Mouse (Mus musculus) NIH3T3 (cell line): ENCODE measurements at regions not wholly inside any gene's neighbourhood (a gene's known extent, or its start where the extent isn't known, plus 50 kb on each side); places are given as distances from the start of the nearest gene placed in this dataset.
A peak's percentile ranks its signal among the peaks of the same experiment; 100 is the strongest.

Experiments
- DNase-seq: peaks from one replicate; pipeline ENCODE4 v3.0.0-alpha.2; 2012; ENCODE audit warnings: low read depth

DNA sequence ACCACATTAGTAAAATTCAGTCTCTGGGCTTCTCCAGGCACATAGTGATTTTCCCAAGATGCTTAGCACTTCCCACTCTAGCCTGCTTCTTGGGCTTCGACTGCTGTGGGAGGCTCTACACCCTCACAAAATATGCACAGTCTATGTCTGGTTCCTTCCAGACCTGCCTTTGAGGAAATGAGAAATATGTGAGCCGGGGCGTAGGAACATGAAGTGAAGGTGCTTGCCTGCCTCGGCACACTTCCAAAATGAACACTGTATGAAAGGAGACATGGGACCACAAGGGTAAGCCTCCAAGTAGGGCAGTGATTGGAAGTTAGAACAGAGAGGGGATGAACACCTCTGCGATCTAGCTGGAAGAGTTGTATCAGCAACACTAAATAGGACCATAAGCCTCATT is 54.5 kb downstream of the Gm10260 start:
- DNase-seq, result no peak

DNA sequence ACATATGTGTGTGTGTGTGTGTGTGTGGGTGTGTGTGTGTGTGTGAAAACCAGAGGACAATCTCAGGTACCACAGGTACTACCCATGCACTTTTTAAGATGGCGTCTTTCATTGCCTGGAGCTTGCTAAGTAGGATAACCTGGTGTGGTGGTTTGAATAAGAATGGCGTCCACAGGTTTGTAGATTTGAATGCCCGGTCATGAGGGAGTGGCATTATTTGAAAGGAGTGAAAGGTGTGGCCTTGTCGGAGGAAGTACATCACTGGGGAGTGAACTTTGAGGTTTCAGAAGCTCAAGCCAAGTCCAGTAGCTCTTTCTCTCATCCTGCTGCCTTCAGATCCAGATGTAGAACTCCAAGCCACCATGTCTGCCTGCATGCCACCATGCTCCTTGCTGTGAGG is 55.9 kb downstream of the Gm10260 start:
- DNase-seq, result no peak

DNA sequence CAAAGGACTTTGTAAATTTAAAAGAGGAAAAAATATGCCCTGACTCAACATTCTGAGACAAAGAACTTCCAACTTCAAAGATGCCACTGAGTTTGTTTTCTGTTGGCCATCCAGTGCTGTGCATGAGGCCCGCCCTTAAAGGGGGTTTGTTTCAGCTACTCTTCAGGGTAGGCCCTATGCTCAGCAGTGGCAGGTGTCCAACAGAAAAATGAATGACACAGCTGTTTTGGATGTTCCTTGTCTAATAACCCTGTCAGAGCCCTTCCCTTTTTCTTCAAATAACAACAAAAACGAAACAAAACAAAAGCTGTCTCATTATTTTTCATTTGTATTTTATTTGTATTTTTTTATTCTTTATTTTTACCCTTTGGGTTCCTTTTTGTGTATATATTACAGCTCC is 61.5 kb downstream of the Gm10260 start:
- peak; percentile 5 for DNase-seq

DNA sequence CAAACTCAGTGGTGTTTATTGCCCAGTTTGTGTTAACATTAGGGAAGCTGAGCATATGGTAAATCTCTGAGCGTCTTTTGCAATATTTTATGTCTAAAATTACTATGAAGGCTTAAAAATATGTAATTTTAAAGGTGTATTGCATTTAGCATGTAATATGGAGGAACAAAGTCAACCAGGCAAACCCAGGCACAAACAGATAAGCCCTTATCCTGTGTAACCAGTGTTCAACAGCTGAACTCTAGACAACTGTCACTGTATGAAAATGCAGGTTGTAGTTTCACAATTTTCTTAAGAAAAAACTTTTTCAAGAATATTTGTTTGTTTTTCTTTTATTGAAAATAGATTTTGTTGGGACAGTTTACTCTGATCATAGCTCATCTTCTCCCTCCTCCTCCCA is 62.1 kb downstream of the Gm10260 start:
- no peak for DNase-seq

DNA sequence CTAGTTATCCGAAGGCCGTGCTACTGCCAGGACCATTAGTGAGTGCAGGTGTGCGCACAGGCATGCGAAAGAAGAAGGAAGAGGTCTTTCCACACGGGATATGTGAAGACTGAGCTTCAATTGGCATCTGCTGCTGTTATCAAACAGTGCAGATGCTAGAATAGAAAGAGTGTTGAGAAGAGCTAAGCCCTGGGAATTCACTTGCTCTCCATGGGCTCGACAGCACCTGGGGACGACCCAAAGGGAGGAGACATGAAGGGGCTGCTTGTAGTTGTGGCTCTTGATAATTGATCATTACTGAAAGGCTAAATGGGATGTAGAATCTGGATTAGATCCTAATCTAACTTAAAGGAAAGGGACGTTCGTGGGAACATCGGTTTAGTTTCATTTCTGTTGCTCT is 63.2 kb downstream of the Gm10260 start:
- DNase-seq, result no peak

DNA sequence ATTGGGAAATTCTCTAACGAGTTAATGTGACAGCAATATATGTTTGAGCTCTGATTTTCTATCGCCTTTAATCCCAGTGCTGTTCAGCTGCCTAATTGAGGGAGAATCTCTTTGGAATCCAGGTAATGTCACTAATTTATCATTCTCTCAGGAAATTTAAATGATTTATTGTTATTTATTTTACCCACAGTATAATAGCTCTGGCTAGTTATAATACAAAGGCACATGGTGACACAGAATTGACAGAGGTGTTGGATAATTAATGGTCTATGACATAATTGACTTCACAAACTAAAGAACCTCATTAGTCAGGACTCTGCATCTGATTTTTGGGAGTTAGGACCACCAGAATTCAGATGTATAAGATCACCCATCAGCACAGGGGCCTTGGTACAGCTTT is 65.4 kb downstream of the Gm10260 start:
- no peak for DNase-seq

DNA sequence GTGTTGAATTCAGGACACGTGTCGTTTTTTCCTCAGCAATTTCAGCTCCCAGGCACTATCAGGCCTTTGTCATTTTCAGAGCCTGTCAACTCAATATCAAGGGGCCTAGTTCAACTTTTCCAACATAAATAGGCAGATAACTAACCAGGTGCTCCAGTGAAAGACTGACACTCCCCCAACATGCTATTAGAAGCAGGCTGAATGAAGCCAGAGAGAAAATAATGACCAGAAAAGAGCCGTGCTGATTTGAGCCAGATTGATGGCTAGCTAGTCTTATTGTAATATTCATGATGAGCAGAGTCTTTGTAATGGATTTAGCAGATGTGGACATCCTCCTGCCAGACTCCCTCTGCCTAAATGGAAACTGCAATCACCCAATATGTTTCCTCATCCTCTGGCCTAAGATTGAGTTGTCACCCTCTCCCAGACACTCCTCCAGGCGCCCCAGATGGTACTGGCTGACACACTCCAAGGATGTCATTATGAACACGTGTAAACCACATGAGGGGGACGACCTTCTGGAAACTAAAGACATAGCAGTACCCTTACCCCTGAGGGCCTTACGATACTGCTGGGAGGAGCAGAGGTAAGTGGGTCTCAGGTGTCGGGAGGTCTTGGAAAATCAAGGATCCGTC is 66.0 kb downstream of the Gm10260 start:
- no peak for DNase-seq

DNA sequence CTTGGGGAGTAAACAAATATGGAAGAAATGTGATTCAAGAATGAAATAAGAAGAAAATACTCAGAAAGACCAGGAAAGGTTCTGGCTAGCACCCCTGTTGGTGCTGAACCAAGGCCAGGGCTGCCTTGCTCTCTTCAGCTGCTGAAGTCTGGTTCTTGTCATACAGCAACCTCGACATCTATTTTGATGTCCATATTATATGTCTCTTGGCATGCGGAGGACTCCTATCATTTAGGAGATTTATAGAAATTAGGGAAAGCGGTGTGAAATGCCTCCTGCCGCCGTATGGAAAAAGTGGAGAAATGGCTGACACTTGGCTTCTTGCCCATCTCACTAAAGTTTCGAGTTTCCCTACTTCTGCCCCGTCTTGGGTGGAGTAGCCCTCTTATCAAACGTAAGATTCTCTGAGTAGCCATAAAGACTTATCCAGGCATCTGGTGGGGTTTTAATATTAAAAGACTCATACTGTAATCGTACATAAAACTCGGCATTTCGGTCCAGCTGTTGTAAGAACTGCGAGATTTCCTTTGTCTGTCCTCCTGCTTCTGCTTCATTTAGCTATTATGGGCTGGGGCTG is 72.0 kb downstream of the Gm10260 start:
- no peak for DNase-seq

DNA sequence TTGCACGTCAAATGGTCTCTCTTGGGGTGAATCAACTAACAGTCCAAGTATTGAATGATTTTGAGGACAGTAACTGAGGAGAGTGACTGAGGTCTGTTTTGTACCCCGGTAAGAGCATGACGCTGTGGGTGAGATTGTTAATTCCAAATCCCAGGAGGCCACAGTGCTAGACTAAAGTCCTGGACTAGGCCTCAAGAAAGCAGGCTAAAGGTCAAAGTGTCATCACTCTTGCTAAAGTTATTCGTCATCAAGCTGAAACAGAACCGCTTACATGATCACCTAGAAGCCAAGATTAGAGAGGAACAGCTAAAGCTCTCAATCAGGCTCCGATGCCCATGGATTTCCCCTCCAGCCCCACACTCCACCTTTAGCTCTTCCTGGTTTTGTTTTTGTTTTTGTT is 76.6 kb downstream of the Gm10260 start:
- no peak for DNase-seq

DNA sequence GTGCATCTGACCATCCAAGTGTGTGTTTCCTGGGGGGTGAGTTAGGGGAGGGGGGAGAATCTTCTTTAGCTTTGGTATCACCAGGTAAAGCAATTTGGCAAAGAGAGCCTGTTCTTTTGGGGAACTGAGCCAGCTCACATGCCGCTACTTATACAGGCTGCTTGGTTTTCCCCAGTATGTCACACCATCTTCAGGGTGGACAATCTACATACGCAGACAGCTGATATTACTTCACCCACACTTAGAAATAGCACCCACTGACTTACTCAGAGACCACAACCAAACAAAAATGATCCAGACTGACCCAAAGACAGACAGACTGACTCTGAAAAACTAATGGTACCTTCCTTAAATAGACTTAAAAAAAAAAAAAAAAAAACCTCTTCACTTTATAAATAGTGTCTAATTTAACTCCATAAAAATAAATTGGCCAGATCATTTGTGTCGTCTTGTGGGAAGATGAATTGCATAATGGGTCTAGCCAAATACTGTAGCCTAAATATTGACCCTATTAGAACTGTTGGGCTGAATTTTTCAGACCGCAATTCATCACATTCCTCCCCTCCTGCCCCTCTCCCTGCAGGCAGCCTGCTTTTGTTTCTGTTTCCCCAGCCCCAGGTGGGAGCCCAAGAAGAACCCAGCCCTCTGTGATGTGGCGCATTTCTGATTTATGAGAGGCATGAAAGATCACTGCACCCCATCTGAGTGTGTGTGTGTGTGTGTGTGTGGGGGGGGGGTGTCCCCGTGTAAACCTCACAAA is 79.0 kb downstream of the Gm10260 start:
- peak; percentile 57 for DNase-seq

DNA sequence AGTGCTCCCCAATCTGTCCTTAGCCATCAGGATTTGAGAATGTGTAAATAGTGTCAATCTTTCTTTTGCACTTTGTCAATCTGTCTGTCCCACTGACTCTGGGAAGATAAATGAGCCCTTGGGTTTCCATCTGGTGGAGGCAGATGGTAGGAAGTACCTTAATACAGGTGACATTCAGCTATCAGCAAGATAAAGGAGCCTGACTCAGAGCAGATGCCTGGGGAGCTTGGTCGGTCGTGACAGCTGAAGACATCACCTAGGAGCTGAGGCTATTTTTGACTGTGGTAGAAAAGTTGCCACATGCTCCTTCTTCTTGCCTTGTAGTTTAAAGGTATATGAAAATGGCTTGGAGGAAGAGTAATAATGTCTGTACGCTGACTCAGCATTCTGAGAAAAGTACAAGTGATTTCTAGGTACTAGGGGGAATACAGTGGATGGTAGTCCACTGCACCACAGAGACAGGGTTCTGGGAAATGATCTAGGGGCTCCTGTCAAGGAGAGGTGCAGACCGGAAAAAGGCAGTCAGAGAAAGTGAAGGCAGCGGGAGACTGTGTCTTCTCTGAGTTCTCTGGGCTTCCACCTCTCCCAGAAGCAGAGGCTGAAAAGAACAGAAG is 80.0 kb downstream of the Gm10260 start:
- DNase-seq, result no peak

DNA sequence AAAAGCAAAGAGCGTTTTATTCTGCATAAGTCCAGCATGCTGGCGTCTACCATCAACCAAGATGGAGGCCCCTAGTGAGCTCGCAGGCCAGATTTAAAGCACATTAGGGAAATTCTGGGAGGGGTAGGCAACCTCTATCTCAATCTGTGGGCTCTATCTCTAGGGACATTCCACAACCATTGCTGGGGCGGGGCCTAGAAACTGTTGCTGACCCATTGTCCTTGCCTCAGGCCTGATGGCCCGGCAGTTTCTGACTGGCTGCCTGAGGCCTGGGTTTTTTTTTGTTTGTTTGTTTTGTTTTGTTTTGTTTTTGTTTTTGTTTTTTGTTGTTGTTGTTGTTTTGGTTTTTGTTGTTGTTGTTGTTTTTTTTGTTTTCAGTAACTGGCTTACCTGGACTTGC is 81.4 kb downstream of the Gm10260 start:
- DNase-seq, result peak; percentile 23

DNA sequence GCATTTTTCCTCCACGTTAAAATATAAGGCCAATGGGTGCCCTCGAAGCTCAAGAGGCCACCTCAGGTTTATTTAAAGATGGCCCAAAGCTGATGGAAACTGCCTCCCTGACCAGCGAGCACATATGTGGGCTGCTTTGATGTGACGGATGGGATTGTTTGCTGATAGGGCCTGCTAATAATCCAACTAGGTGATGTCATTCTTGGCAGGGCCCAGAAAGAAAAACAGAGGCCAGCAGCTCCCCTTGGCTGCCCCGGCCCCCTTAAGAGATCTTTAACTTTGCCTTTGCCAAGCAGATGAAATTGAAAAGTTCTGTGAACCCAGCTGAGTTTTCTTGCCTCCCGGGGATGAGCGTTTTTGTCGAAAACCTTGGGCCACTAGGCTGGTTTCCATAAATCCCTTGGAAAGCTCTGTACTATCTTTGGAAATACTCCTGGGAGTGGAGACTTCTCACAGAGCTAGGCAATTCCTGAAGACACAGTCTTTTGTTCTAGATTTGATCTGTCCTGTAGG is 83.8 kb downstream of the Gm10260 start:
- DNase-seq, result peak; percentile 44

DNA sequence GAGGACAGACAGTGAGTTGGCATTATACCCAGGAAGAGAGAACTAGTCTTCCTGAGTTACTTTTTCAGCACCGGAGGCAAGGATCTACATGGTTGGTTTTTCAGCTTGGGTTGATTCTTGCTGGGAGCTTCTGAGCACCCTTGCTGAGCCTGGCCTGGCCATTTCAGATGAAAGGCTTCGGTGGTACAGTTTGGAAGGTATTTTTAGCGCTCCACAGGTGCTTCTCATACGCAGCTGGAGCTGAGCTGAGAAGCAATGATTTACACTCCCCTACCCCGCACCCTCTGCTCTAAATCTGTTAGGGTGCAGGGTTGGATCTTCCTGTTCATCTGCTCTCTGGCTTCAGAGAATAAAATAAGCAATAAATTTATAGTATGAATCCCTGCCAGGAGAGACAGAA is 87.3 kb downstream of the Gm10260 start:
- DNase-seq, result no peak

DNA sequence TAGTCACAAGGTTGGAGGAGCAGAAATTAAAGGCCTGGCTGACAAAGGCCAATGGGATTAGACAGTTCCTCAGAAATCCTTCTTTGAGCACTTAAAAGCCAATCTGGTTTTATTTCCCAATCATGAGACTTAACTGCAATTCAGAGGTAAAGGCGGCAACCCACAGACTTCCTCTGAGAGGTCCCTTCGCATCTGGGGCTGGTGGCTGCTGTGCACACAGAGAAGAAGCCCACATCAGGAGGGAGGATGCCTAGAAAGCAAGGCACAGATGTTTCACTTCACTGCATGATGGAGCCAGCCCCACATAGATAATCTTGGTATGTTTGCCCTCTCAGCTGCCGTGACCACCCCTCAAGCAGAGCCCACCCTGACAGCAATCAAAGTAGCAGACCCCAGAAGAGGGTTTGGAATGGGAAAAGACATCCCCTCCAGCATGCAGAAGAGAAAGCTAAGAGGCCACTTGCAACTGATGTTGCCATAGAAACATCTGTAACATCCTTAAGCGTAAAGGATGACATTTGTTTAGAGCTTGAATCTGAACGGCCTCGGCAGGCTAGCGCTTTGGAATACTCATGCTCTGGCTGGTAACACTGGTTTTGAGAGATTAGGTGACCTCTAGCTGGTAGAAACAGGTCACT is 88.3 kb downstream of the Gm10260 start:
- DNase-seq, result no peak

DNA sequence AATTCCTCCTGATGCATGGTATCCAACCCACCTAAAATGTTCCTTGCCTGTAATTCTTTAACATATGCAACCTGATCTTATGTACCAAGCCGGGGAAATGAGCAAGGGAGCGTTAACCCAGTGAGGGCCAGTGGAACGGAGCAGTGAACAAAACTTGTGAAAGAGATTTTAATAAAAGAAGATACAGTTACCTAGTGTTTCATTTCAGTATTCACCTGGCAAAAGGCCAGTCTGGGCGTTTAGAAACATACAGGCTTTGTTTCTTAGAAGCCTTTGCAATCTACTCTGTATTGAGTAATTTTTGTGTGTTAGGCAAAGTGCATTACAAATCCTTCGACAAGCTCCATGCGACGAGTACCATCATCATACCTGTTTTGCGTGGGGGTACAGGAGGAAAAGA is 91.1 kb downstream of the Gm10260 start:
- peak; percentile 63 for DNase-seq

DNA sequence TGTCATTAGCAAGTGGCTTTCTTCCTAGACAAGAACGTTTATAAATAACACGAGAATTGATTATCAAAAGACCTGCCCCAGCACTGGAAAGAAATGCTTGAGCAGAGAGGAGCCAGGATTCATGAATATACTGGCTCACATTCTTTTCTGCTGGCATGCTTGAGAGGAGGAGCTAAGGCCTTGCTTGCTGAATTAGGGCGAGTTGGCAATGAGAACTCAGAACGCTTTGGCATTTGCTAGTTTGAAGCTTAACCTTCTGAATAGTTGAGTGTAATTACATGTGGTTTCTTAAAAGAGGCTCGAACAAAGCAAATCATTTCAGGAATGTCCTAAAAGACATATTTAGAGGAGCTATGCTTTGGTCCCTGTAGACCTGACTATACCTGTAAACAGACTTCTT is 91.5 kb downstream of the Gm10260 start:
- DNase-seq, result peak; percentile 43

DNA sequence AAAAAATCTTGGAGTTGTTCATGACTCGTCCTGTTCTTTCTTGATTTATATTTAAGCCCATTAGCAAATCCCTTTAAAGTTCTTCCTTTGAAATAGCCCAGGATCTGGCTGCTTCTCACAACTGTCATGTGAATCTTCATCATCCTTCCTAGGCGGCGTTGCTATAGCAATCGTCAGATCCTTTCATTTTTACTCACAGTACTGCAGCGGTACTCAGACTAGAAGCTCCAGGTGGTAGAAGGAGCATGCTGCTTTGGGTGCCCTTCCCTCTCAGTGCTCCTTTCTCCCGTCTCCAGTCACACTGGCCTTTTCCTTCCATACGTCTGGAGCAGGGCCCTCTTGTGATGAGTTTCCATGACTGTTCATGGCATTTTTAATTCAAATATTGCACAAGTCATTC is 93.1 kb downstream of the Gm10260 start:
- peak; percentile 44 for DNase-seq

DNA sequence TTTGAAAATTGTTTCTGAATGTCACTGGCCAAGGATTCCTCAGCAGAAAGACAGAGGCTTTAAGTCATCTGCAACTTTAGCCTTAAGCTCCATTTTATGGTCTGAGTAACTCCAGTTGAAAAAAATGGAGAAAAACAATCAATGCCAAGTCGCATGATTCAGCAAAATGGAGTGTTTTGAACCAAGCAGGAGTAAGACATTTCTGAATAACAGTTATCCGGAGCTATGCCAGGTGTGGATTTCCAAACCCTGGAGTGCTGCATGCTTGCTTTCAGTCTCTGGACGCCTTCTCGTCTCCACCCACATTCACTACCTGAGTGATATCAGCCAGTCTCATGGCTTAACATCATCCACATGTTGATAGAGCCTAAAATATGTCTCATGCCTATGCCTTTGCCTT is 93.7 kb downstream of the Gm10260 start:
- DNase-seq, result peak; percentile 90

DNA sequence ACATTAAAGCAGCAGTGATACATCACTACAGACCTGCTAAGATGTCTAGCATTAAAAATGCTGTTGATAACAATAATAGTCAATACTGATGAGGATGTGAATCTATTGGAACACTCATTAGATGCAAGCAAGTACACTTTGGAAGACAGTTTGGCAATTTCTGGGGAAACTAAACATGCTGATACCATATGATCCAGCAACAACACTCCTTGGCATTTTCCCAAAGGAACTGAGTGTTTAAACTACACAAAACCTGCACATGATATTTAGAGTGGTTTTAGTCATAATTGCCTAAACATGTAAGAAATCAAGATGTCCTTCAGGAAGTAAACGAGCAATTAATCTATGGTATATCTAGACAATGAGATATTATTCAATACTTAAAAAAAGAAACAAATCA is 95.2 kb downstream of the Gm10260 start:
- peak; percentile 29 for DNase-seq

DNA sequence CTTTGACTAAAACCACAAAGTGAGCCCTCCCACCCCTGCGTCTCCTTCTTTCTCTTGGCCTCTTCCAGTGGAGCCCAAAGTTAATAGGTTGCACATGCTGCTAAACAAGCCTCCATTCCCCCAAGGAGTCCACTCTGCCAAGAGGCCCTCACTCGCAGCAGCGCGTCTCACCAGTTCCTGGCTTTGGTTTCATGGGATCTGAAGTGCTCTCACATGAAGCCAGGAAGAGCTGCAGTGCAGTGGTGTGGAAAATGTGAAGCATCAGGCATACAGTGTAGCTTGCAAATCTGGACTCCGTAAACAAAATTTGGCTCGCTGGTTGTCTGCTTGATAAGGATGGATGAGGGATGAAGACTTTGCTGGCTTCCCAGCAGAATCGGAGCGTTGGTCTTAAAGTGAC is 97.7 kb downstream of the Gm10260 start:
- DNase-seq, result peak; percentile 90

DNA sequence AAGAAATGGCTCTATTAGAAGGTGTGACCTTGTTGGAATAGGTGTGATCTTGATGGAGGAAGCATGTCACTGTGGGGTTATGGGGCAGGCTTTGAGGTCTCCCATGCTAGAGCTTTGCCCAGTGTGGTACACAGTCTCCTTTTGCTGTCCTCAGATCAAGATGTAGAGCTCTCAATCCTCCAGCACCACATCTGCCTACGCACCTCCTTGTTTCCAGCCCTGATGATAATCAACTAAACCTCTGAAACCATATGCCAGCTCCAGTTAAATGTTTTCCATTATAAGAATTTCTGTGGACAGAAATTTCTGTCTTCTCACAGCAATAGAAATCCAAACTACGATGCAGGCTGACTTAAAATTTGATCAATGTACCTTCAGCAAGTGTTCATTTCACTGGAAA is 103.8 kb downstream of the Gm10260 start:
- no peak for DNase-seq

DNA sequence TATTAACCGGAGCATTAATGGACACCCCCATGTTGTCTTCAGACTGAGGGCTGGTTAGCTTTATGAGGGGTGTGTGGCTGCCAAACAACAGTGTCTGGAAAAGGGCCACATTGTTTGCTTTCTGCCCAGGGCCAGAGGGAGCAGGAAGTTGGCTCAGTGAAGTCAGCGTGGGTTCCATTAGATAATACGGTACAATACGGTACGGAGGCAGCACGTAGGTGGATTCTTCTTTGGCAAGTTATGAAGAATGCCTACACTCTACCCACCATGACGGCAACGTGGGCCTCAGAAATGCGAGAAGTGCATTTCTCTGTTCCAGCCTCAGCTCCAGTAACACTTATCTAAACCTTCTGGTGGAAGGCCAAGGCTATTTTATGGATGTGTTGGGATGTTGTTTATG is 108.2 kb downstream of the Gm10260 start:
- no peak for DNase-seq
